Mouse (Mus musculus) layer of hippocampus, adult 2 months (tissue): ENCODE data around the gene Pde4d. TPM values are rescaled to one million over a fixed set of nuclear protein-coding genes. Genes with fewer than 3 reads are reported as not detected.

Experiments
- DNase-seq, 2 experiments: peaks; one replicate each; pipeline ENCODE4 v3.0.0; 2022; ENCODE audit warnings: low spot score in 2 of 2
- H3K27ac ChIP-seq: fragments of 200-600 bp; 2 replicates; pipeline ENCODE4 v1.8.1; 2022
- H3K4me3 ChIP-seq: fragments of 200-600 bp; 2 replicates; pipeline ENCODE4 v1.8.1; 2022; ENCODE audit warnings: mild to moderate bottlenecking
- CTCF ChIP-seq: fragments of 200-600 bp; conservative IDR thresholded peaks from 2 replicates; pipeline ENCODE4 v1.8.1; 2022; ENCODE audit warnings: antibody characterized with exemption, mild to moderate bottlenecking, moderate library complexity
- total RNA-seq, 2 experiments: library from RNA; stranded (reverse); gene quantifications; 2 replicates each; pipeline ENCODE4 v1.2.3; 2021

The Pde4d gene
- total RNA-seq, 2 experiments from 2014 or later, result 72.2 to 73.8 TPM

GRCm38 (mm10) chr13:109568638-109569468 is 1119.1 kb downstream of the Pde4d start:
- TF ChIP-seq CTCF, result peak; percentile 39
- peak overlapping the region; percentile 47 for H3K4me3 ChIP-seq
- DNase-seq, result no peak
- peak overlapping the region; percentile 60 for H3K27ac ChIP-seq

- DNase-seq, result no peak
- TF ChIP-seq CTCF, result no peak
- H3K27ac ChIP-seq, result peak overlapping the region; percentile 60; the same call in 1 of the 2 replicates
Observed at GRCm38 (mm10) chr13:109569491-109569890, 1119.7 kb downstream of the Pde4d start.

GRCm38 (mm10) chr13:109576725-109577124 is 1127.0 kb downstream of the Pde4d start:
- no peak overlapping the region for H3K27ac ChIP-seq
- DNase-seq, result no peak
- no peak overlapping the region for H3K4me3 ChIP-seq
- TF ChIP-seq CTCF, result no peak

More at GRCm38 (mm10) chr13:109569491-109569890, 1119.7 kb downstream of the Pde4d start:
- peak overlapping the region; percentile 47 for H3K4me3 ChIP-seq

GRCm38 (mm10) chr13:109577454-109577853 is 1127.7 kb downstream of the Pde4d start:
- no peak for DNase-seq
- TF ChIP-seq CTCF, result no peak
- no peak overlapping the region for H3K27ac ChIP-seq
- H3K4me3 ChIP-seq, result no peak overlapping the region

- no peak for DNase-seq
- no peak for TF ChIP-seq CTCF
- H3K27ac ChIP-seq, result no peak overlapping the region
- no peak overlapping the region for H3K4me3 ChIP-seq
Observed at GRCm38 (mm10) chr13:109577901-109578300, 1128.2 kb downstream of the Pde4d start.

GRCm38 (mm10) chr13:109581284-109582070 is 1131.7 kb downstream of the Pde4d start:
- Histone ChIP-seq H3K4me3 (peak overlapping the region; percentile 42), H3K27ac (peak overlapping the region; percentile 41)
- TF ChIP-seq CTCF, result no peak
- DNase-seq, result peak in 1 of 2 experiments; percentile 24

GRCm38 (mm10) chr13:109590048-109590447 is 1140.3 kb downstream of the Pde4d start:
- Histone ChIP-seq H3K4me3 (no peak overlapping the region), H3K27ac (no peak overlapping the region)
- no peak for TF ChIP-seq CTCF
- DNase-seq, result no peak

GRCm38 (mm10) chr13:109592192-109592797 is 1142.5 kb downstream of the Pde4d start:
- Histone ChIP-seq H3K4me3 (no peak overlapping the region), H3K27ac (no peak overlapping the region)
- TF ChIP-seq CTCF, result no peak
- no peak for DNase-seq

- Histone ChIP-seq H3K27ac (no peak overlapping the region), H3K4me3 (no peak overlapping the region)
- DNase-seq, result no peak
- no peak for TF ChIP-seq CTCF
Observed at GRCm38 (mm10) chr13:109599711-109600110, 1150.0 kb downstream of the Pde4d start.

- Histone ChIP-seq H3K27ac (no peak overlapping the region), H3K4me3 (no peak overlapping the region)
- no peak for DNase-seq
- TF ChIP-seq CTCF, result no peak
Observed at GRCm38 (mm10) chr13:109604017-109604416, 1154.3 kb downstream of the Pde4d start.

GRCm38 (mm10) chr13:109605140-109605539 is 1155.4 kb downstream of the Pde4d start:
- Histone ChIP-seq H3K27ac (no peak overlapping the region), H3K4me3 (no peak overlapping the region)
- DNase-seq, result no peak
- peak; percentile 72 for TF ChIP-seq CTCF

GRCm38 (mm10) chr13:109609106-109609804 is 1159.5 kb downstream of the Pde4d start:
- no peak for TF ChIP-seq CTCF

GRCm38 (mm10) chr13:109609805-109610187 is 1160.0 kb downstream of the Pde4d start:
- Histone ChIP-seq H3K27ac (no peak overlapping the region), H3K4me3 (no peak overlapping the region)
- peak; percentile 91 for TF ChIP-seq CTCF
- peak; percentile 53 to 70 for DNase-seq

More at GRCm38 (mm10) chr13:109609106-109609804, 1159.5 kb downstream of the Pde4d start:
- Histone ChIP-seq H3K27ac (no peak overlapping the region), H3K4me3 (no peak overlapping the region)
- DNase-seq, result no peak
